Mouse (Mus musculus) kidney, postnatal 25 days (tissue): ENCODE data around the gene Rassf1.
A peak's percentile ranks its signal among the peaks of the same experiment; 100 is the strongest.

ENCODE experiments used
- DNase-seq, 2 experiments: peaks; one replicate each; pipeline ENCODE4 v3.0.0; 2021; ENCODE audit warnings: mixed read lengths in 2 of 2

Gene Rassf1

DNA sequence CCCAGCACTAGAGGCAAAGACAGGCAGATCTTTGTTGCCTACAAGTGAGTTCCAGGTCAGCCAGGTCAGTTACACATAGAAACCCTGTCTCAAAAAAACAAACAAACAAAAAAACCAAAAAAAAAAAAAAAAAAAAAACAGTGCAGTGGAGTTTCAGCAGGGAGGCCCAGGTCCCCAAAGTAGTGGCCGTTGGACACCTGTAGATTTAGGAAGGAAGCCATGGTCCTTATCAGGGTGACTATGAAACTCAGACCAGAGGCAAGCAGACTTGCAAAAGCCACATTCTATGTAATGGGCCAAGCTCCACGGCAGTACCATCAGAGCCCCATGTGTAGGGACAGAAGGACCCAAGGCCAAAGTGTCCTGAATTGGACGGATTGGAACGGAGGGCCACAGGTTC, 30.2 kb downstream of the Rassf1 start:
- DNase-seq = no peak

DNA sequence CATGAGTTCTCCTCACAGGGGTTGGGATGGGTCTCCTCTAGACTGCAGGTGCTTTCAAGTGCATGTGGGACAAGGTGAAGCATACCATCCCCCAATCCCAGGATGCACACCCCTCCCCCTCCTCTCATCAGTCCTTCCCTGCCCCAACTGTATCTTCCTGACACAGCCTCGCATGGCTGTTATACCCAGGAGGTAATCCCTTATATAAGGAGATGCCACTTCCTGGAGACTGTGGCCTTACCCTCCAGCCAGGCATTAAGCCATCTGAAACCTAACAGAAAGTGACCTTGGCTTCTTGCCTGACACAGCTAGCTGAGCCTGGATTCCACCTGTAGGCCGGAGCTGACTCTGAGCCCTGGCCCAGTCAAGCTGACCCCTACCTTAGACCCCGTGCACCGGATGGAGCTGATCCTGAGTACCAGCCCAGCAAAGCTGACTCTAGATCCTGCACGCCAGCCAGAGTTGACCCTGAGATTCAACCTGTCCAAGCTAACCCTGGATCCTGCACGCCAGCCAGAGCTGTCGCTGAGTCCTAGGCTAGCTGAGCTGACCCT, 31.2 kb downstream of the Rassf1 start:
- peak in 1 of 2 experiments; percentile 71 for DNase-seq

DNA sequence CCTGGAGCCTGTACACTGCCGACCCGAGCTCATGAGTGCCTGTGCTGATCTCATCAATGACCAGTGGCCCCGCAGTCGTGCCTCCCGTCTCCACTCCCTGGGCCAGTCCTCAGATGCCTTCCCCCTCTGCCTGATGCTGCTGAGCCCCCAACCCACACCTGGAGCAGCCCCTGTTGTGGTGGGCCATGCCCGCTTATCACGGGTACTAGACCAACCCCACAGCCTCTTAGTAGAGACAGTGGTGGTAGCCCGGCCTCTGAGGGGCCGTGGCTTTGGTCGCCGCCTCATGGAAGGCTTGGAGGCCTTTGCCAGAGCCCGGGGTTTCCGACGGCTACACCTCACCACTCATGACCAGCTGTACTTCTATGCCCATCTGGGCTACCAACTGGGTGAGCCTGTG, 31.8 kb downstream of the Rassf1 start:
- DNase-seq = no peak

DNA sequence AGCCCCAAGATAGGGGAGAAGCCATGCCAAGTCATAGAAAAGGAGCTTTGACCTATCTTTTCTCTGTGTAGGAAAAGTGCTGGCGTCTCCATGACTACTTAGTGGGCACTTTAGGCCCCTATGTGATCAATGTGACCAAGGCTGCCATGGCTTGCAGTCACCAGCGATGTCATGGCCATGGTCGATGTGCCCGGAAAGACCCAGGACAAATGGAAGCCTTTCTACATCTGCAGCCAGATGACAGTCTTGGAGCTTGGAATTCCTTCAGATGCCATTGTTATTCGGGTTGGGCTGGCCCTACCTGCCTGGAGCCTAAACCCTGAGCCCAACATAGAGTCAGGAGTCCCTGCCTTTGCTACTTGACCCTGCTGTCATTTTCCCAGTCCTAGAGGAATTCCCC, 35.1 kb downstream of the Rassf1 start:
- no peak for DNase-seq

DNA sequence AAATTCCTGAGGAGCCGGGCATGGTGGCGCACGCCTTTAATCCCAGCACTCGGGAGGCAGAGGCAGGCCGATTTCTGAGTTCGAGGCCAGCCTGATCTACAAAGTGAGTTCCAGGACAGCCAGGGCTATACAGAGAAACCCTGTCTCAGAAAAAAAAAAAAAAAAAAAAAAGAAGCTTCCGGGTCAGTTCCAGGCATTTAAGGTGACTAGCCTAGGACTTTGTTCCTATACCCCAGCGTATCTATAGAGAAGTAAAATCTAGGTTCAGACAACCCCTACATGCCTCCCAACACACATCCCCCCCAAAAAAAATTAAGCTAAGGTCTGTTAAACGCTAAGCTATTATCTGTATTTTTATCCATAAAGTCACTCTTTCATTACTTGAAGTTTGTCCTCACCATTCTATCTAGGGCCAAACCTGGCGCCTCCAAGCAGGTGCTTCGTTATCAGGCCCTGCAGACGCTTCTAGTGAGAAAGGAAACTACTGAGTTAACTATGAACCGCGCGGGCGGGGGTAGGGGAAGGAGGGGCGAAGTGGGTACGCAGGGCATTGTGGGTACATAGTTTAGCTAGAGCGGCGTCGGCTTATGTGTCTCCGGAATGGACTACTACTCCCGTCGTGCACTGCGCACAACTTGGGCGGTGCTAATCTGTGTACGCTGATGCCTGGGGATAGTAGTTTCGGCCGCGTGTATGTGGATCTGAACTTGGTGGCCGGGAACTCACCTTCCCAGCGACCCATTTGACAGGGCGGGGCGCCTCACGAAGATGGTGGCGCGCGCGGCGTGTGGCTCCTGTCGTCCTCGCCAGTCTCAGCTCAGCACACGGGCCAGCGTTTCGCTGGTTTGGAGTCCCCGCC, 35.8 kb downstream of the Rassf1 start, which contains the start of gene Ifrd2:
TSS of gene Ifrd2 (plus strand) at position 669 of the 859 bp plus-strand sequence.
- peak; percentile 98 to 99 for DNase-seq

DNA sequence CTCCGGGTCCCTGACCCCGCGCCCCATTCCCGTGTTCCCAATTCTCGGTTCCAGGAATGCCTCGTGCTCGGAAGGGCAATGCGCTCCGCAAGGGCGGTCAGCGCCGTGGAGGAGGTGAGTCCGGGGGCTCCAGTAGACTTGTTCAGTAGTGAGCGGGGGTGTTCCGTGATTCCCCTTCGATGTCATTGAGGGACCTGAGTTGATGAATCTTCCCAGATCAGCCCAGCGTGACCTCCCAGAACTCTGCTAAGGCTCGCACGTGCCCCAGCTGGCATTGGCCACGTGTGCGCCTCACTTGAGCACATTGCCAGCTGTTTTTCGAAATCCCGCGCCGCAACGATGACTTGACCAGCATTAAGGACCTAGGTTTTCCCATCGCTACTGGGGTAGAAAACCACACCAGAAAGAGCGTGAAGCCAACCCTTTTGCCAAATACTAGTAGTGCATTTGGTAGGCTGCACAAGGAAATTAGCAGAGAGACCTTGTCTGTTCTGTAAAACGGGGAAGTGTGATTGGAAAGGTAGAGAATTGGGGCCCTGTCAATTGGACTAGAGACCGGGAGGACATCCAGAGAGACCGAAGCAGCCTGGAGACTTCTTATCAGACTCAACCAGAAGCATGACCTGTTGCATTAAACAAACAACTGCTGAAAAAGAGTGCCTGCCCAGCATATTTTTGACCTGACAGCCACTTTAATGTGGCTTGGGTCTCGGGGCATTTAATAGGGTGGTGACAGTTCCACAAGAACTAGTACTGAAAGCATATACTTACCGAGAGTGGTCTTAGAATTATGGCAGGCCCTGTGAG, 36.7 kb downstream of the Rassf1 start:
- peak; percentile 72 to 88 for DNase-seq

DNA sequence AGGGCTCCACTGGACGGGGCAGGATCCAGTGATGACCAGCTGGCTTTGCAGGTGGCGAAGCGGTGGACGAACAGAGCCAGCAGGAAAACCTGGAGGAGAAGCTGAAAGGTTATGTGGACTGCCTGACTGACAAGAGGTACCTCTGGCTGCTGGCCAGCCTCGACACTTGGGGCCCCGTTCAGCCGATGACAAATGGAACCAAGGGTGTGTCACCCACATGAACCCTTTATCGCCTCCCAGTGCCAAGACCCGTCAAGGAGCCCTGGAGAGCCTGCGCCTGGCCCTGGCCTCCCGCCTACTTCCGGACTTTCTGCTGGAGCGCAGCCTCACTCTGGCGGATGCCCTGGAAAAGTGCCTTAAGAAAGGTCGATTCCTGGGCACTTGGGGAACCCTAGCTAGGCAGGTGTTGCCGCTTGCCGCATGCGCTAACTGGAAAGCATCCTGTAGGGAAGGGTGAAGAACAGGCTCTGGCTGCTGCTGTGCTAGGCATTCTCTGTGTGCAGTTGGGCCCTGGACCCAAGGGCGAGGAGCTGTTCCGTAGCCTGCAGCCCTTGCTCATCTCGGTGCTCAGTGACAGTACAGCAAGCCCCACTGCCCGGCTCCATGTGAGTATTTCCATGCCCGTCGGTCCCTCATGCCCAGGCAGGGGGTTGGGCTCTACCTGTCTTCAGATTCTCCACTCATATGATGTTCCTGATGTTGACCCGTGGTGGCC, 38.9 kb downstream of the Rassf1 start:
- peak; percentile 68 to 88 for DNase-seq

DNA sequence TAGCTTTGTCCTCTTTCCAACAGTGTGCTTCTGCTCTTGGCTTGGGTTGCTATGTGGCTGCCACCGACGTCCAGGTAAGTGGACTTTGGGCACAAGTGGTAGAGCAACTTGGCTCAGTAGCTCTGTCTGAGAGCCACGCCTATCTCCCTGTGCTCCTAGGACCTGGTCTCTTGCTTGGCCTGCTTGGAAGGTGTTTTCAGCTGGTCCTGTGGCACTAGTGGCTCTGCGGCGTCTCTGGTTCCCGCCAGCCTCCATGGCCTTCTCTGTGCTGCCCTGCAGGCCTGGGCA, 39.4 kb downstream of the Rassf1 start:
- DNase-seq = peak; percentile 64 to 89

DNA sequence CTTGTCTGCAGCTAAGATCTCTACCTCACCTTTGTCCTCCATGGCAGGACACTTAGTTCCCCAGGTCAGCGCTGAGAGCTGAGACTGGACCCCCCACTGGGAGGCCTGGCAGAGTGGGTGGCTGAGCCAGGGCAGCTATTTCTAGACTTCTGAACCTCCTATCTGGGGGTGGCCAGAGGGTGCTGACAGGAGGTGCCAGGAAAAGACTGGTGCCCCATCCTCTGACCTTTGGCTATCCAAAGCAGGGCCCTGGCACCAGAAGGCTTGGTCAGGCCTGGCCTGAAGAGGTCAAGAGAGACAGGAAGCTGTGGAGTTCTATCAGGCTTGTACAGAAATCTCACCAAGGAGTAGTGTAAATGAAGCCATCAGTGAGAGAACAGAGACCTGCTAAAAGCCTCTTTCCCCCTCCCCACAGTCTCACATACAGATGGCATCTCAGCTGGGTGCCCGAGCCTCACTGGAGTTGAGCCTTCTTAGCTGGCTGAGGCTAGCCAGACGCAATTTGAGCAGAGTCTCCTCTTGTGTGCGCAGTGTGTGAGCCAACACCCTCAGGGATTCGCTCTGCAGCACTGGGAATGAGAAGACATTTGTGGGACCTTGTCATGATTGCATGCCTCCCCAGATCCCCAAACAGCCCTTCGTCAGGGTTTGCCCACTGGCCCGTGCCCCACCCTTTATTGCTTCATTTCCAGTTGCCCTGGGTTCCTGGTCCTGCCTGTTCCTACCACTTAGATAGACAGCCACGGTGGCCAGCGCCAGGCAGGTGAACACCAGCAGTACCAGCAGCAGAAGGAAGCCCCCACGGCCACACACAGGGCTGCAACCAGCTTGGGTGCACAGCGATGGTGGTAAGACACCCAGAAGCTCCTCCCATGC, 42.0 kb downstream of the Rassf1 start:
- DNase-seq = peak; percentile 73 to 94

DNA sequence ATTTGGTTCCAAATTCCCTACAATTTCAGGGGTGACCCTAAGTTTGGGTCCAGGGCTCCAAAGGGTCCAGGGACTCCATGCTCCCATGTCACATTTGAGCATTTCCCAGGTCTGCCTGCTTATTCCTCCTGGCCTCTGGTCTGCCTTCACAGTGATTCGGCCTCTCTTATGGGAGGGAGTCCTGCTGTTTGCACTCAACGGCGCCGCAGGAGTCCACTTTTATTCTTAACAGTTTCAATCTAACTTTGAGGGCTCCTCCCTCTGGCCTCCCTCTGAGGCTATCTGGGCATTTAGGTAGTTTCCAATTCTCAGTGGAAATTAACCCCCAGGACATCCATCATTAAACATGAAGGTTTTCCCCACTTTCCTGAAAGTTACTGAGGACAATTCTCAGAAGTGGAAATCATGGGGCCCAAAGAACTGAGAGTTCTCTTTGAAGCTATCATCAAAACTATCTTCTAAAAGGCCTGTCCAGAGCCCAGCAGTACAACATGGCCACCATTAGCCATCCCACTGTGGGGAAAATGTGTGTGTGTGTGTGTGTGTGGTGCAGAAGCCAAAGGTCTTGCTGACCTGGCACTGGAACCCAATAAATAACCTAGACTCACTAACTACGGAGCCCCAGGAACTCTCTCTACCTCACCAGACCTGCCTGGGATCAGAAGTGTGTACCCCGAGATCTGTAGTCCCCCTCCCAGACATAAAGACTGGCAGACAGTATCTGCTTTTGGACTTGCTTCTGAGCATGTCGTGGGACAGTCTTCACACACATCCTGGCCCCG, 43.1 kb downstream of the Rassf1 start:
- peak in 1 of 2 experiments; percentile 61 for DNase-seq

DNA sequence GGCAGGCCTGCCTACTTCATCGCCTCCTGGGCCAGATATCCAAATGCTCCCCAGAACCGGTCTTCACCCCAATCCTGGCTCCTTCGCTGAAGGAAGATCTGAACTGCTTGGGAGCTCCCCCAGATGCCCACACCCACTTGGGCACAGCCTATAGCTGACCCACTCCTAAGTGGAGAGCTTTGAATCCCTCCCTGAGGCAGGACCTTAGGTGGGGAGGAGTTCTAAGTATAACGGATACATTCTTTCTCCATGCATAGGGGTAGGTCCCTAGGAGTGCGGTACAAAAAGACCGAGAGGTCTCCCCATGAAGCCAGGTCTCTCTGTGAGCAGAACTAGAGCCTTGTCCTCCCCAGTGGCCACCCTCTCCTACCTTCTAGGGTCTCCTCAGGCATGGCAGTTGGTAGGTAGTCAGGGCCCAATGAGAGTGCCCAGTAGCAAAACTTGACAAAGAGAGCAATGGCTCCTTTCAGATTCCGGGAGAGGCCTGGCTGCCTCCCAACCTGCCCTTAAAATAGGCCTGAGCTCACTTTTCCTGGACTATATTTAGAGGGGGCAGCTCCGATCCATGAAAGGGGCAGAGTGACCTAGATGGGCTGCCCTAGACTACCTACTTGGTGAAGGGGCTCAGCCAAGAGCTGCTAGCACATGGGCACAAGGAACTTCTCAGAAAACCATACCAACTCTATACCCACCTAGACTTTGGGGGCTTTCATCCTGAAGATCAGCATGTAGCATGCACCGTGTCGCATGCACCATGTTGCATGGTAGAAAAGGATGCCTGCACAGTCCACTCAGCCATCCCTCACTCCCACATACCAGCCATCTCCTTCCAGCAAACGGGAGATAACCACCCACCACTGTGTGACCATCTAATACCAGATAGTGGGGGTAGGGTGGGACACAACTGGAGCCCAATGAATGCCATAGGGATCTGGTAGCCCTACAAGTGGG, 45.5 kb downstream of the Rassf1 start:
- DNase-seq = peak; percentile 48 to 58

DNA sequence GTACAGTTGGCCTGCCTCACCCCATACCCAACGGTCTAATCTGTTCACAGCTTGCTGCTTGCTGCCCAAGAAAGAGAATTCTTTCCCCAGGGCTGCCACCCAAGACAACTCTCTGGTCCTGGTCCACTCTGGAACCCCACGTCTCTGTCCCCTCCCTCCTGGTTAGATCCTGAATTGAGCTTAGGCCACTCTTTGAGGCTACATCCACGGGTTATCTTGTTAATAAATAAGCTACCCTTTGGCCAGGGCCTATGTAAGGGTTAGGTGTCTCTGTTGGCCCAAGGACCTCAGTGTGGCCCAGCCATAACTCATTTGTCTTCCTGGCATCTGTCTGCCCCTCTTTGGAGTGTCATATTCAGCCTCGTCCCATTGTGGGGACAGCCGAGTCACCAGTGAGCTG, 47.0 kb downstream of the Rassf1 start:
- peak; percentile 40 to 76 for DNase-seq

DNA sequence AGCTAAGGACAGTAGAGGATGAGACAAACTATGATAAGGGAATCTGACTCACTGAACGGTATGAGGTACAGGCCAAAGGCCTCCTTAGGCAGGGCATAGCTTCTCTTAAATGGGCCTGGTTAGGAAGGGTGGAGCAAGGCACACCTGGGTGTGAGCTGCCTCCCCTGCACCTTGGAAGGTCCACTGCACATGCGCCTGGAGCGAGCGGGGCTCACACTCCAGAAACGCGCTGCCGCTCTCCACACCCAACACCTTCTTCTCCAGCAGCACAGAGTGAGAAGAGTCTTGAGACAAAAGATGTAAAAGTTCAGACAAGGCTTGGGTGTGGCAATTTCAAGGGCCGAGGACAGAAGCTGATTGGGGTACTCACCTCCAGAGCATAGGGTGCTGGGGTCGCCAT, 48.1 kb downstream of the Rassf1 start:
- DNase-seq = peak in 1 of 2 experiments; percentile 66

DNA sequence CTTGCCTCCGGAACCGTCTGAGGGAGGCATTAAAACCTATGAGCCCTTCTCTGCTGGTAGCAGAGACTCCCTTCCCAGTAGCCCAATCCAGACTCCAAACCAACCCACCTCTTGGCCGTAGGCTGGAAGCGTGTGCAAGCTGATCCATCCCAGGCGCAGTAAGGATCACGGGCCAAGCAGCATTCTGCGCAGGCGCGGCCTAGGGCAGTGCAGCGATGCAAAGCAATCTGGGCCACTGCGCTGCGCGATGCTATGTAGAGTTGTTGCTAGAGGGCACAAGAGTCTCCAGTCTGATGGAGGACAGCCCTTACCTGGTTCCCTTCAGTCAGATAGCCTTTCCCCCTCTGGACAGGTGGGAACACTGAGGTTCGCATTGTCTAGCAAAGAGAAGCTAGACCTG, 48.5 kb downstream of the Rassf1 start:
- peak; percentile 49 to 66 for DNase-seq

DNA sequence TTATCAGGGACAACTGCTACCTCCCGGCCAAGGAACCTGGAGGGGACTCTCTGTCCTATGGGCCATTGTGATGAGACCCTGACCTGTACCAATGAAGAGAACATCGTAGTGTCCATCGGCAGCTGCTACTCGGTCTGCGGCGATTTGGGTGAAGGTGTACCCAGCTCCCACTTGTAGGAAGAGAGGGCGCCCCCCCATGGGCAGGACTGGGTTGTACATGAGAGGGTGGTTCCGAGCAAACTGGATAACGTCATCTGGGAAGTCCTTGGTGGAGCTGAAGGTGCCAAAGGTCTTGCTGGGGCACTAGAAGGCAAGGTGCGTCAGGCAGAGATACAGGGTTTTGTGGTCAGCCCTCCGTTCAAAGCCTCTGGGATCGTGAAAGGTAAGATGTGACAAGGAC, 49.4 kb downstream of the Rassf1 start:
- DNase-seq = peak; percentile 52 to 80

DNA sequence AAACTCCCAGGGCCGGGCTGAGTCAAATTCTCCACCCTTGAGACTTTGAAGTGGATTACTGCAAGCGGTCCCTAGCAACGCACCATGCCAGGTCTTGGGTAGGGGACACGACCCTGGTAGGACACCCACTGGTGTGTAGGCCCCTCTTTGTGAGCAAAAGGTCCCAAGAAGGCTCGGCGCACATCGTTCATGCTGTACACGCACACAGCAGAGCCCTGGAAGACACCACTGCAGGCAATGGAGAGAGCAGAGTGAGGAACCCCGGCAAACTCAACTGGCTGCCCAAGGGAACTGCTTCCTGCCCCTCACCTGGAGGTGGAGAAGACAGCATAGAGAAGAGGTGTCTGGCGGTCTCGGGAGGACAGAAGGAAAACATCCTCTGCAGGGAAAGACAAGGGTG, 49.9 kb downstream of the Rassf1 start:
- DNase-seq = no peak

DNA sequence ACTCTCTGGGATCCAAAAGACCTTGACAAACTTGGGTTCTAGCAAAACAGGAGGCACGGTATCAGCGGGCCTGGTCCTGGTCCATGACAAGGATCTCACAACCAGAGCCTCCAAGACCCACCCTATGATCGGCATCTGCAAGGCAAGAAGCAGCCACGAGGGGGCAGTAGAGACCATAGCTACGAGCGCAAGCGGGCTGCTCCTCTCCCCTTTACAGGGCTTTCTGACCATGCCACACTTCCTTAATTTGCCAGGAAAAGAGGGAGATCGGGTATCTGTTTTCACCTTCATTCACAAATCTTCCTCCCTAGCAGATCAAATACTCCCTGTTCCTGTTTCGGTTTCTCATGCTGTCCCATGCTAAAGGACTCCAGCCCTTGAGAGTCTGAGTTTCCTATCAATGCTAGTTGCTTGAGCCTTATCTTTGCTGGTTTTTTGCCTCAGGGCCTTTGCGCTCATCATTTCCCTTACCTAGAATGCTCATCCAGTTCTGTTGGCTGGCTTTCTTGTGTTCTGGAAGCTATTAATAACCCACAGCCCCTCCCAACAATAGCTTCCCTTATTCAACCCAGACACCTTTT, 50.8 kb downstream of the Rassf1 start:
- DNase-seq = peak; percentile 90 to 96

DNA sequence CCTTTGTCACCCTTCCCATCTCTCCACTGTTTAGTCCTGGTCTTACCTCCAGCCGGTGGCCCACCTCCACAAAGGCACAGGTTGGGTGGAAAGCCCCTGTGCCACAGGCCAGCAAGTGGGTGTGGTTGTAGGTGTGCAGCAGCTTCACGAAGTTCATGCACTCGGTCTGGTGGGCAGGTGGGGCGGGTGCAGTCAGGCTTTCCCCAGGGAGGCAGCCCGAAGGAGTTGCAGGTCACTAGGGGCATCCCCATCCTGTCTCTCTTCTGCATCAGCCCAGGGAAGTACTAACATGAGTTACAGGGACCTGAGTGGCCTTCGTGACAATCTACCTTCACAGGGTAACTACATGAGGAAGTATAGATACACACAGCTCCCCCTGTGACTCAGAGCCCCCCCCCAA, 51.9 kb downstream of the Rassf1 start:
- no peak for DNase-seq

DNA sequence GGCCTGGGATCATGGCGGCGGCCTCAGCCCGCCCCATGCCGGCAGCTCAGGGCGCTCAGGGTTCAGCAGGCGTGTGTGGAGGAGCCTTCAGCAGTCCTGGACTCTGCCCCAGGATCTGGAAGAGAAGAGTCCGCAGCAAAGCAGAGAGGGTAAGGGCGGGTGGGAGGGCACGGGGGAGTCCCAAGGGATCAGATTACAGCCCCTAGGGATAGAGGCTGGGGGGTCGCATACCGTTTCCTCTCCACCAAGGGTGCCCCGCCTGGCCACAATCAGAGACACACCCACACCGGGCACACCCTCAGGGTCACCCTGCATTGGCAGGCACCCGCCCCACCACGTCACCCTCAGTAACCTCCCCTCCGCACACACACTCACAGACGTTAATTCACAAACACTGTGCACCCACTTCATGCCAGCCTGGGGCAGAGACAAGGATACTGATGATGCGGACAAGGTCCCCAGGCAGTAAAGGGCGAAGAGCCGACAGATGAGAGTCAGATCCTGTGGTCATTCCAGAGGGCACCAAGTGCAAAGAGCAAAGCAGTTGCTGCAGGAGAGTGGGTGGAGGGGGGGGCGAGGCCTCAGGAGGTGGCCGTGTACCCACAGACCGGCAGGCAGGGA, 53.8 kb downstream of the Rassf1 start:
- DNase-seq = peak; percentile 63 to 90
